Mouse (Mus musculus) intestine, embryonic 14.5 days (tissue): ENCODE results near the gene Jph4. TPM values are rescaled to one million over a fixed set of nuclear protein-coding genes. Genes with fewer than 3 reads are reported as not detected.

Experiments
- polyA plus RNA-seq: library from polyadenylated mRNA; unstranded; fragments of >200 nt; fragmentation: Nextera tagmentation; extraction: Ambion mirVana; gene quantifications from 2 replicates; pipeline ENCODE4 v1.2.1, GENCODE M21; 2014

The Jph4 gene
- polyA plus RNA-seq, 1 experiment from 2014 or later, result 2.0 TPM

Other genes starting within 250 kb of the Jph4 start
- gene Homez, start 246.0 kb downstream of the Jph4 start, polyA plus RNA-seq, result 7.4 and 10.7 TPM in 2 replicates
- gene Ppp1r3e, start 239.4 kb downstream of the Jph4 start, polyA plus RNA-seq, result 2.9 and 4.1 TPM in 2 replicates
- 5.1 and 5.2 TPM in 2 replicates for gene Bcl2l2, start 233.6 kb downstream of the Jph4 start, polyA plus RNA-seq
- 0.28 TPM in 1 of 2 replicates, not detected in the other for gene Gm20521, start 233.5 kb downstream of the Jph4 start, polyA plus RNA-seq
- 134 and 148 TPM in 2 replicates for gene Pabpn1, start 224.4 kb downstream of the Jph4 start, polyA plus RNA-seq
- gene Slc22a17, start 203.8 kb downstream of the Jph4 start, polyA plus RNA-seq, result 32.4 and 34.2 TPM in 2 replicates
- gene Efs, start 190.8 kb downstream of the Jph4 start, polyA plus RNA-seq, result 31.4 and 31.6 TPM in 2 replicates
- 0.23 and 0.28 TPM in 2 replicates for gene Il25, start 184.2 kb downstream of the Jph4 start, polyA plus RNA-seq
- 3.3 and 4.6 TPM in 2 replicates for gene Cmtm5, start 180.7 kb downstream of the Jph4 start, polyA plus RNA-seq
- 0.22 and 0.75 TPM in 2 replicates for gene Myh6, start 150.0 kb downstream of the Jph4 start, polyA plus RNA-seq
- gene Gm17428, start 140.0 kb downstream of the Jph4 start, polyA plus RNA-seq, result not detected in 2 replicates
- 0.43 and 1.2 TPM in 2 replicates for gene Myh7, start 122.3 kb downstream of the Jph4 start, polyA plus RNA-seq
- 78.5 and 80.1 TPM in 2 replicates for gene Ngdn, start 101.5 kb downstream of the Jph4 start, polyA plus RNA-seq
- 5.0 and 5.4 TPM in 2 replicates for gene Zfhx2, start 24.6 kb downstream of the Jph4 start, polyA plus RNA-seq
- 20.8 and 24.0 TPM in 2 replicates for gene Thtpa, start 22.2 kb downstream of the Jph4 start, polyA plus RNA-seq
- gene Ap1g2, start 10.3 kb downstream of the Jph4 start, polyA plus RNA-seq, result 44.7 and 49.8 TPM in 2 replicates
- gene Dhrs2, start 105.1 kb upstream of the Jph4 start, polyA plus RNA-seq, result 0.23 TPM in 2 replicates